Mouse (Mus musculus): Measurements from ENCODE around the gene Sumf1.

DNA sequence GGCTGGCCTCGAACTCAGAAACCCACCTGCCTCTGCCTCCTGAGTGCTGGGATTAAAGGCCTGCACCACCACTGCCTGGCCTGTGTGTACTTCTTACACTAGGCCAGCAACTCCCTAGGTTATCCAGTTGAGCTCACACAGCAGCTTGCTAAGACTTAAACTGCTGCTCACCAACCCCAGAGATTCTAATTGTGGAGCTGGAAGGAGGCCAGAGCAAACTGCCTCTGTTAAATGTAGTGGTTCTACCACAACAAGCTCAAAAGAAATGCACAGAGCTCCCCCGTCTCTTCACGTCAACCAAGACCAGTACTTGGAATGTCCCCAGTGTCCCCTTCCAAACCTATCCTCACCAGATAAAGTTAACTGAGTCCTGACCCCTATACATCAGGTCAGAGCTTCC is 11.2 kb downstream of the Sumf1 start:
- no peak for TF ChIP-seq CTCF (IDR thresholded peaks at IDR 0.05; ENCODE audit: control insufficient read depth, insufficient read depth, low read length)
- no peak for TF ChIP-seq POLR2A (IDR thresholded peaks at IDR 0.05; ENCODE audit: borderline replicate concordance, control insufficient read depth, low read depth, low read length)

Data from bone marrow, adult 2 months (tissue).